Mouse (Mus musculus) cerebellum, adult (tissue): ENCODE results near the gene B3gnt8.

ENCODE experiments used
- ATAC-seq: cut with Nextera tagmentation; 2 replicates; pipeline ENCODE4 v1.9.2; 2017; ENCODE audit warnings: mild to moderate bottlenecking, moderate library complexity, mixed read lengths; ENCODE audit not compliant: insufficient number of reproducible peaks, low FRiP score, low TSS enrichment

B3gnt8 gene

DNA sequence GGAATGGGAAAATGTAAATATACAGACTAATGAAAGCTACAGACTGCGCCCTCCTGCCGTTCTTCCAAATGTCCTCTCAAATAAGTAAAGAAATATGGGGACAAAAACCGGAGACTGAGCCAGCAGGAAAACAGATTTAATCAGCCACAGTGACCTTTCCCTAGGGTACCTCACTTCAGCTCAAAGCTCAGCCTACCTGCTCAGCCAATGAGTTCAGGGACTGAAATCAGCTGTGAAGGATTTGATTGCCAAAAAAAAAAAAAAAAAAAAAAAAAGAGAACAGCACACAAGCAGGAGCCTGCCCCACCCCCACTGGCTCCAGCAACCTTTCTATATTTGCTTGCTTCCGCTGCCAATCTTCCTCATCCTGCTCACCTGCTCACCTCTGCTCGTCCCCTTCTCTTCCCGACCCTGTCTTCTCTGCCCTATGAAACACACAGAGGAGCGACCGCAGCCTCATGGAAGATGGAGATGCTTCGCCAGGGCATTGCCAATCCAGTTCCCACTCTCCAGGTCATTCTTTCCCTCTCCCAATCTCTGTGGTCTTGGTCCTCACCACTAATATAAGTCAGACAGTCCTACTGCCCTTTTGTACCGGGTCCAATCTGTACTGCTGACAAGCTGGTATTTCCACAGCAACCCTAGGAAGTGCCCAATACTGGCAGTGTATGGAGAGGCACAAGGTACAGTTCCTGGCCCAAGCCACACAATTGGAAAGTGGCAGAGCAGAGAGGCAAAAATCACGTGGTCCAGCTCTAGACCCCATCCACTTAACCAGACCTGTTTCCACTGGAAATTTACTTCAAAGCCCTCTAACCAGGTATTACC is 29.4 kb downstream of the B3gnt8 start:
- ATAC-seq, result no peak

DNA sequence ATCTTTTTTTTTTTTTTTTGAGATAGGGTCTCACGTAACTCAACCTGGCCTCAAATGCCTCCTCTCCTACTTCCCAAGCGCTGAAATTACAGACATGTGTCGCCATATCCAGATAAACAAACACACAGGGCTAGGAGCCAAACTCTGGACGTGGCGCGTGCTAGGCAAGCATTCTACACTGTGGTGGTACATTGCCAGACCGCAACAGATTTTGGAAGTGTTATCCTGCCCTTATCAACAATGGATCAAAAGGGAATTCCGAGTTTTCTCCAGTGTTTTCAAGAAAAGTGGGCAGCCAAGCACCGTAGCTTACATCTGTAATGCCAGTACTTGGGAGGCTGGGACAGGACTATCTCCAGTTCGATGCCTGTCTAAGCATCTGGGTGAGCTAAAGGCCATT is 31.3 kb downstream of the B3gnt8 start:
- ATAC-seq, result no peak

DNA sequence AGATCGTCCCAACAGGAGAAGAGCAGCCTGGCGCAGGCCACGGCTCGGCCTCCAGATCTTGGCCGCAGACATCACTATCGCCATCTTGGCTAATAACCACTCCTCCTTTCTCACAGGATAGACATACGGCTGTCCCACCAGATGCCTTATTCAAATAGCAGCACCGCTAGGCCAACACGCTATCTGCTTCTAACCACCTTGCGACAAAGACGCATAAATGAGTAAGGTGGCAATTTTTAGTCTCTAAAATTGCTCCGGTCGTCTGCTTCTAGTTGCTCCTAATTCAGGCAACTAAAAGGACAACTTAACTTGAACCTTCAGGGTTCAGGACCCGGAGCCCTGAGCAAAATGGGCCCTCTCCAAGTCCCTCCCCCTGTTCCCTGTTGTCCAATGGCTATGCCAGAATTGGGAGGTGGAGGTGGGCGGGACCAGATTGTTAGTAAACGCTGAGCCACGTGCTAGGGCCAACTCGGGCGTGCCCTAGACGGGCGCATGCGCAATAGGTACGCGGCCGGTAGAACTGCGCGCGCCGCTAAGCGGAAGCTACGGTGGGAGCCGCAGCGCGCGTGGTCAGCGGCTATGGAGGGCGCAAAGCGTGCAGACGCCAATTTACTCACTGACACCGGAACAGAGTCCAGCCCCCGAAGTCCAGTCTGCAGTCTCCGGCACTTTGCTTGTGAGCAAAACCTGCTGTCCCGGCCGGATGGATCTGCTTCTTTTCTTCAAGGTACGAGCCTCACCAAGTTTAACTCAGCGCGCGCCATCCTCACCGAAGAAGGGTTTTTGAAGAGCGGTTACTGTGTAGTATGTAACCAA is 32.4 kb downstream of the B3gnt8 start, which contains the start of the genes Bckdha and Exosc5:
Gene Bckdha (minus strand): TSS at position 325 of the 816 bp plus-strand sequence.
Gene Exosc5 (plus strand): TSS at position 508 of the 816 bp plus-strand sequence.
- ATAC-seq, result peak; percentile 90

DNA sequence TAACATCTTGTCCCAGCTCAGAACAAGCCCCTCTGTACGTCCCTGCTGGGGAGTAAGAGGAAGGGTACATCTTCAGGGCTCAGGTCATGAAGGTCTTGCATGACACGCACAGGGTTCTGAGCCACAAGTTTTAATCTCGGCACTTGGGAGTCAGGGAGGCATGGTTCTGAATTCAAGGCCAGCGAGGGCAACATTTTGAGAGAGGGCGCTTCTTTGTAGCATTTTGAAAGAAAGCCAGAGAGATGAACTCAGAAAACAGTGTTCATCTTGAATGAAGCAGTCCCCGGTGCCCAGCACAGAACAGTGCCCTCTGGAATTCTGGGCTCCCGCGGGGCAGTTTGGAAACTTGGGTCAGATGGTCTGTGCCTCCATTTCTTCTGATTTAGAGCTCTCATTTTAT is 39.9 kb downstream of the B3gnt8 start:
- no peak for ATAC-seq

DNA sequence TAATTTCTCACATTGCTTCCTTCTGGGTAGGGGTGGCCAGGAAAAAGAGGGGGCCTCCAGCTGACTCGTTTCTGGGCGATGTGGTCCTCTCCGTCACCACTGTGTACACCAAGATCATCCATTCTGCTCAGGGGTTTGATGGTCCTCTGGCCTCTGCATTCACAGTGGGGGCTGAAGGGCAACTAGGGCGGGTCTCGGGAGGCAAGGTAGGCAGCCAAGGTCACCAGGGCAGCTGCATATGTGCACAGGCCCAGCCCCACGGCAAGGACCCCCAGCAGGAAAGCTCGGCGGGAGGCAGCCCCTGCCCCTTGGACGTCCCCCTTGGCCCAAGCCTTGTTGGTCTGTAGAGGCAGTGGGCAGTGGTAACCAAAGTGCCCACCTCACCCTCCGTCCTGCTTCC is 42.7 kb downstream of the B3gnt8 start:
- ATAC-seq, result no peak

DNA sequence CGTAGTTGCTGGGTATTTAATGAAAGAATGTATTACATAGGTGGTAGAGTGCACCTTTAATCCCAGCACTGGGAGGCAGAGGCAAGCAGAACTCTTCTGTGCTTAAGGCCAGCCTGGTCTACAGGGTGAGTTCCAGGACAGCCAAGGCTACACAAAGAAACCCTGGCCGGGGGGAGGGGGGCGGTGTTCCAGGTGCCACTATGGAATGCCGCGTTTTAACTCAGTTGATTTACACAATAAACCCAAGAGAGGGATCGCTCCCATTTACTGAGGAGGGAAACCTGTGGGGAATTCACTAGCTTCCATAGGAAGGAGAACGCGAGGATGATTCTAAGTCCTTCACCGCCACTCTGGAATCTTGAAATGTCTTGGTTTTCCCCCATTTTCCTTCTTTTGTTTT is 43.2 kb downstream of the B3gnt8 start:
- no peak for ATAC-seq

DNA sequence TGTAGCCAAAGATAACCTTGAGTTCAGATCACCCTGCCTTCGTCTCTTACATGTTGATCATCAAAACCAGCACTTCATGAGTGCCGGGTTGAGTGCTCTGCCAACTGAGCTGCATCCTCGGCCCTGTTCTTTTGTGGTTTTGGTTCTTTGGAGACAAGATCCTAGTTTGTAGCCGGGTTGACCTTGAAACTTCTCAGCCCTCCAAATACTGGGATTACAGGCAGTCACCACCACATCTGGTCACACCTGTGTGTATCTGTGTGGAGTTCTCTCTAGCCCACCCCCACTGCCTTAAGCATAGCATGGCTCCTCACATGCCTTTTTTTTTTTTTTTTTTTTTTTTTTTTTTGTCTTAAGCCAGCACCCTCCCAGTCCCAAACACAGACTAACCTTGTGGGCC is 43.6 kb downstream of the B3gnt8 start:
- no peak for ATAC-seq

DNA sequence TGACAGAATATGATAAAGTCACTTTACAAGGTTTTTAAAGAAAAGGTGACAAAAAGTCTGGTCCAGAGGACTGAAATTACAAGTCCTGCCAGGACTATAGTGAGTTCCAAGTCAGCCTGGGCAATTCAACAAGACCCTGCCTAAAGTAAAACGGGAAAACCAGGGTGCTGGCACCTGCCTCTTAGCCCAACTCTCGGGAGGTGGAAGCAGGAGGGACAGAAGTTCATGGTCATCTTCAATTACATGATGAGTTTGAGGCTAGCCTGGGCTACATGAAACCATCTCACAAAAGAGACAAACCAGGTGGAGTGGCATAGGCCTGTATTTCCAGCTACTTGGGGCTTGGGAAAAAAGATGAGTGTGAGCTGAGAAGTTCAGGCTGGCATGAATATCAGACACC is 45.2 kb downstream of the B3gnt8 start:
- no peak for ATAC-seq

DNA sequence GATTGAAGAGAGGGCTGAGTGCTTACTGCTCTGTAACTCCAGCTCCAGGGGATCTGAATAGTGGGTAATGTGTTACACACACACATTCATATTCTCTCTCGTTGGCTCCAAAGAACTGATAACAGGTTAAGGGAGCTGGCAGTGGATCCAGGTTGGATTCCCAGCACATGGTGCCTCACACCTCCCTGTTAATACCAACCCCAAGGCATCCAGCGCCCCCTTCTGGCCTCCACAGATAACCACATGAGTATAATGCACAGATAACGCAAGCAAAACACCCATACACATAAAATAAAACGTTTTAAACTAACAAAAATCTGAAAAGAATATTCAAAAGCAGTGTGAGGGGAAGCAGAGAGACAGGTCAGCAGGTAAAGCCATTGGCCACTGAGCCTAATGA is 46.0 kb downstream of the B3gnt8 start:
- ATAC-seq, result no peak

GRCm38 (mm10) chr7:25674297-25674696 is 47.8 kb downstream of the B3gnt8 start:
- no peak for ATAC-seq

DNA sequence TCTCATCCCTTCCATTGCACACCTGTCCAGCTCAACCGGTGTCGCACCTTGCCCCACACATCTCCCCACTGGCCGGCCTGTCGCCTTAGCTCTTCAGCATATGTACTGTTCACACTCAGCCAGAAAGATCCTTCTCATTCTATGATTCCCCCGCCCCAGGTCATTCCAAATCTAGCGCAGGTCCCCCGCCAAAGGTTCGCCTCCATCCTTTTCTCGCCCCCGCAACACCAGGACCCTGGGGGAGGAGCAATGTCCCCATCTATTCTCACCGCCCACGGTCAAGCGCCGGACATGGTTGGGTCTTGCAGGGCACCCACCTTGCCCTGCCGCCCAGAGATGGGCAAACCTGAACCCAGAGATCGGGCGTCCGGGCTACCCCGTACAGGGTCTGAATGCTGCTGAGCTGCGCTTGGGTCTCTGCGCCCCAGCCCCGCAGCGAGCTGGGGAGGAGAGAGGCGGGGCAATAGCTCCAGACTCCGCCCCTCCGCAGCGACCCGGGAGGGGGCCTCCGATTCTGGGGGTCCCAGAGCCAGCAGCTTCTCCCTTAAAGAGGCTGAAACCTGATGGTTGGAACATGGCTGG is 48.4 kb downstream of the B3gnt8 start, which contains the start of gene Tmem91:
Gene Tmem91 (minus strand): TSS at position 448 of the 582 bp plus-strand sequence.
- ATAC-seq, result no peak

- no peak for ATAC-seq
Measured at GRCm38 (mm10) chr7:25675405-25675804, 49.0 kb downstream of the B3gnt8 start.

DNA sequence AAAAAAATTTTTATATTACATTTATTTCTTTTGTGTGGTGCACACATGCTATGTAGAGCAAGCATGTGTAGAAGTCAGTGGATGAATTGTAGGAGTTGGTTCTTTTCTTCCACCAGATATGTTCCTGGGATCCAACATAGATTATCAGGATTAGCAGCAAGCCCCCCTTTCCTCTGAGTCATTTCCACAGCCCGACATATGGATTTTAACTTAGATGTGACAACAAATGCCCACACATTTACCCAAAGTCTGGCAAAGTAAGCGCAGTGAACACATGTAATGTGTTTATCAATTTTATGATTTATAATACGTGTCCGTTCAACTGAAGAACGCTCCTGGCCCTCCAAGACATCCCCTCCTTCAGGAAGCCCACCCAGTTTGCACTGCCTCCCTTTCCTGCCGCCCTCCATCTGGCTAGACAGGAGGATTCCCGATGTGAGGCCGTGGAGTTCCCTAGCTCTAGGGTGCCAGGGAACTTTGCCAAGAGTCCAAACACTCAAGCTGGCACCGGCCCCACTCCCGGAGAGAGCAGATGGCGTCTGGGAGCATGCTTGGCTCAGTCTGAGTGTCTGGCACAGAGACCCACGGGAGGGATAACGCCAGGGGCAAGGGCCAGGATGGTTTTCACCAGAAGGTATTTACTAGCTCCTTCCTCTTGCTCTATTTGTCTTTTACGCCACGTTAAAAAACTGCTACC is 49.8 kb downstream of the B3gnt8 start:
- ATAC-seq, result peak; percentile 82

GRCm38 (mm10) chr7:25677013-25677412 is 50.6 kb downstream of the B3gnt8 start:
- ATAC-seq, result no peak

GRCm38 (mm10) chr7:25679971-25680370 is 53.5 kb downstream of the B3gnt8 start:
- no peak for ATAC-seq

DNA sequence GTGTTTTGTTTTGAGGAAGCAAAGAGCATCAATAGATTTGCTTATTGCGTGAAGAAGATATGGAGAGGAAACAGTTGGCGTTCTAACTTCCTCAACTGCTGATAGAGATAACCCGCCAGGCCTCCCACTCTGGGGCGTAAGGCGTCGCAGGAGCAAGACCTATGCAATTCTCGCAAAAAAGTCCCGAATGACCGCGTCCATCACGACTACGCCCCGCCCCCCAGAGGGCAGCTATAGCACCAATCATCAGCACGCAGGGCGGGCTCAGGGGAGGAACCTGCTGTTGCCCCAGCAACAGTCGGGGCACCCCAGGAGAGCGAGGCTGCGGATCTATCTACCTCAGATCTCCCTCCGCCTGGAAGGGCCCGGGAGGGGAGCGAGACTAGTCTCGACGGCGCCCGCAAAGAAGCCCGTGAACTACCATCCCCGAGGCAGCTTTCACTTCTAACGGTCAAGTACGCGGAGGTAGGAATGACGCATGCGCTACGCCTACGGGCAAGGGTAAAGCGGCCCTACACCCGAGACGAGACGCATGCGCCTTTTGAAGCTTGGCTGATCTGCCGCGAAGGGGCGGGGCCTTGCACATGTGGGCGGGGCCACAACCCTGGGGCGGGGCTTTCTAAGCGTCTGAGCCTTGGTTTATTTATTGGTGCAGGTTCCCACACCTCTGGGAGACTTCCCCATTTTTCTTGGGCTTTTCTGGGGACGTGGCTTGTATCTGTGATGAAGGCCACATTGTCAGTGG is 54.2 kb downstream of the B3gnt8 start, which contains the start of gene B9d2:
Gene B9d2 (plus strand): TSS at position 267 of the 745 bp plus-strand sequence.
- ATAC-seq, result peak; percentile 87

DNA sequence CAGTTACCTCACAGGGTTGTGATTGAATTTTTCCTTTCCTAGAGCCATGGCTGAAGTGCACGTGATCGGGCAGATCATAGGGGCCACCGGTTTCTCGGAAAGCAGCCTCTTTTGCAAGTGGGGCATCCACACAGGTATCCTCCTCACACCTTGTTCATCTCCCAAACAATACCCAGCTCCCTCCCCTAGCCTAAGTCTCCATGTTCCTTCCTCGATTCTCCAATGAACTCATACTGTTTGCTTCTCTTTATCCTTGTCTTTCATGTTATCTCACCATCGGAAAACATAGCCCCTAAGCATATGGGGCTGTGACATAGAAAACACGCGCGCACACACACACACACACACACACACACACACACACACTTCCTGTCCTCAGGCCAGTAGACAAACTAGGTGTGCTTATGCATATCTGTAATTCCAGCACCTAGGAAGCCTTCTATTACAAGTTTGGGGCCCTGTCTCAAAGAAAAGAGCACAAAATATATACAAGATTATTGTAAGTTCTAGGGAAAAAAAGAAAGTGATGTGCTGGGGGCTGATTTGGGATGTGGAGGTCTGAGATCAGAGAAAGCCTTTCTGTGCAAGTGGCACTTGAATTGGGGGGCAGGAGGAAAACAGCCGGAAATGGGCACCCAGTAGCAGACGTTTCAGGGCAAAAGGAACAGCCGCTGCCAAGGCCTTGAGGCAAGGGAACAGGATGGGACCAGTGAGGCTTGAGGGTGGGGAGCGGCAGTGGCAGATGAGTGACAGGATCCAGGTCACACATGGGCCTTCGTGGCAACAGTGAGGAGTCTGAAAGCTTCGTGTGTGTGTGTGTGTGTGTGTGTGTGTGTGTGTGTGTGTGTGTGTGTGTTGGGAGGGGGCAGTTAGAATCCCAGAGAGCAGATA is 55.1 kb downstream of the B3gnt8 start:
- ATAC-seq, result no peak

DNA sequence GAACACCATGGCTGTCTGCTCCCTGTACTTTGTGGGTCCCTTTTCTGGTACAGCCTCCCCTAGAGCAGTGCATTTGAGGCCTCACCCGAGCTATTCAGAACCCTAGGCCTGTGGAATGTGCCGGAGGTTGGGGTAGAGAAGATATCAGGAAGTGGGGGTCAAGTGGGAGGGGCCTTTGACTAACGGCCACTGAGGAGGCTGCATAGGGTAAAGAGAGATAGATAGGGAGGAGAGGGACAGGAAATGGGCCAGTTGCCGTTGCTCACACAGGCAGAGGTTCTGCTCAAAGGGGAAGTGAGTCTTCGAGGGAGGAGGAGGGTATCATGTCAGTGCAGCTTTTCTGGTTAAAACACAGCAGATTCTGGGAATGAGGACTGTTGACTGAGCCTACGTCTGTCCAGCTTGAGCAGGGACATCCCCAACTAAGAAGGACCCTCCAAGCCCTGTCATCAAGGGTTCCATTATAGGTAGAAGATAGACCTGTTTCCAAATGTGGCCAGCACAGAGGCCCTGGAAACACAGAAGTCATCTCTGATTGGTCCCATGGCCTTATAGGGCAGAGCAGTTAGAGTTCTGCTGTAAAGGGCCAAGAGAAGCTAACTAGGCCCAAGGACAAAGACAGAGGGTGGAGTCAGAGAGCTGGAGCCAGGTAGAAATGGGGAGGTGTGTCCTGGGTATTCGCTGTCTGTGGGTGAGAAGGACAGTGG is 57.2 kb downstream of the B3gnt8 start:
- no peak for ATAC-seq
